Mouse (Mus musculus): ENCODE data around the gene Gpr18.

Gene Gpr18

DNA sequence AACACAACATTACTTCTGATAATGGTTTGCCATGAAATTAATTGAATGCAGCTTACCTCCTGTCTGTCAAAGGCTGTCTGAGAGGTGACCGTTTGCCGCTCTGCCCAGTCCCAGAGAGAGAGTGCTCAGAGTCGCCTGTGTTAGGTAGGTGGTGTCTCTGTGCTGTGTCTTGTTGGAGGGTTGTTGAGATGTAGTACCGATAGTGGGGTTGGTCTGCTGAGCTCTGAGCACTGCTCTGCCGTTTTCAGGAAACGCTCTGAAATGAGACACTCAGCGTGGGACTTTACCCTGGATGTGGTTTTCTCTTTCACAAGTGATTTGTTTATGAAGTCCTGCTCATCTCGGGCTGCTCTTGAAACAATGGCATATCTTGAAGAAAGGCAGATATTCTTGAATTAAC lies at the start of gene Gpr18:
Gene Gpr18, minus strand, starts transcription at position 161 of the 400 bp plus-strand sequence.
- DNase-seq (ENCODE audit: low read depth, low spot score) = no peak

GRCm38 (mm10) chr14:121964990-121965389 lies 49.4 kb upstream of the Gpr18 start, which contains the start of gene Gpr183:
Gene Gpr183, minus strand, starts transcription at chr14:121965195.
- no peak for DNase-seq (ENCODE audit: low read depth, low spot score)

DNA sequence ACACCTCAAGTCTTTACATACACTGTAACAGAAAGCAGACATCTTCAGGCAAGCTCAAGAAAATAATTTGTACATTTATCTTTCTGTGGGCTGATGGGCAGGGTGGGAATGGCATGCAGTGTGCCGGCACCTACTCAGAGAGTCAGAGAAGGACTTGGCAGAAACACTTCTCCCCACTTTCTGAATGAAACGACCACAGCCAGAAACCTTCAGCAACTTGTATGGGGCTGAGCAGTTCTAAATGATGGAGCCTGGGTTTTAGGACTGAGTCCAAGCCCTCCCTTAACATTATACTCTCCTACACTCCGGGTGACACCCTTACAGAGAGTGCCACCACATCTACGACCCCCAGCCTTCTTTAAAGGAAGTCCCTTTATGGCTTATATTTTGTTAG lies 48.4 kb upstream of the Gpr18 start:
- no peak for DNase-seq (ENCODE audit: low read depth, low spot score)

DNA sequence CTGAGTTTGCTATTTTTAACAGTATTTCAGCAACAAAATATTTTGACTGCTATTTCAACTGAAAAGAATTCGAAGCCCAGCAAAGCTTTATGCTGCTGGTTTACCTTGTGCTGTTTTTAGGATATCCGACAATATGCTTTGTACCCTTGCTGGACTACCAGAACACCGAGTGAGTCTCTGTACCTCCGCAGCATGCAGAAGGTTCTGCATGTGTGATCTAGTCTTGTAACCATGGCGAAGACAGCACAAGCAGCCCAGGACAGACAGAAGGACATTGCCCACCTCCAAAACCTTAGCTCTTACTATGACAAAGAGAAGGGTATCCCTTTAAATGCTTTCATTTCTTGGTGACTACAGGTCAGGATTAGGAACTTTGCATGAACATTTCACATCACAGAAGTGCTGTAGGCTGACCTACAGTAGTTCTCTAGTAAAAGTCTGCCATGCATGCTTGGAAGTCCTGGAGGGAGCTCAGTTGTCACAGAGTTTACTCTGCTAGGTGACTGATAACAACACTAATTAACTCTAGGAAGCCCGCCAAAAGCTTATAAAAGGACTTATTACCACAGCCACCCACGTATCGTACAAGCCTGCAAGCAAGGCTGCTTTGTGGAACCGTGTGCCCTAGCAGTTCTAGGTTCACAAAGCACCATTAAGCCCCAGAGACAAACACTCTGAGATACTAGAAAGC lies 47.8 kb upstream of the Gpr18 start:
- DNase-seq (ENCODE audit: low read depth, low spot score) = no peak

DNA sequence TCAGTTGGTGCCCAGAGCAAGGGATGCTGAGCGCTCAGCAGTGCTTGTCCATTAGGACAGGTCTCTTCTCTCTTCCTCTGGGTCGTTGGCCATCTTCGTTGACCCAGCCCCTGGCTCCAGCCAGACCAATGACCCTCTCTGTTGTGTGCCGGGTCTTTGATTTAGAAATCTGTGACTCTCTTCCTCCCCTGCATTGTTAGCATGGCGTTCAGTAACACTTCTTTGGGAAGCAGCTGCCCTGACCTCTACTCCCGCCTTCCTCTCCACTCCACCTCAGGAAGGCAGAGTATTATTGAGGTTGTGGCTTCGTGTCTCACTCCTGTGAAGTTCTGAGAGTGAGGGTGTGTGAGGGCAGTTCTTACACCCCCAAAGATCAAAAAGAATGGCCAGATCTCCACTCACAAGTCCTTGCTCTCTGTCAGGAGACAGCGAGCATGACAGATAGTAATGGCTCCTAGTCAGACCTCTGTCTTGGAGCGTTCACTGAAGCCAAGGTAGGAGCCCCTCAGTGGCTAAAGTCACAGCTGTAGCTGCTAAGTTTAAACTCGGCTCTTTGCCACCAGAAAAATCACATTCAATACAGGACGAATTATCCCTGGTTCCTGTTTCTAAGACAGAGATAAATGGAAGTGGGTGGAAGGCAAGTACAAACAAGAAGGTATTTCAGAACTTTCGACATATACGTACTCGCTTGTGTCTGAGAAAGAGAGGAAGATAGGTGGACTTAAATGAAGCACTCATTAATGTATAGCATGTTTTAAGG lies 46.7 kb upstream of the Gpr18 start:
- no peak for DNase-seq (ENCODE audit: low read depth, low spot score)

- no peak for DNase-seq (ENCODE audit: low read depth, low spot score)
Measured at GRCm38 (mm10) chr14:121961496-121962127, 46.0 kb upstream of the Gpr18 start.

DNA sequence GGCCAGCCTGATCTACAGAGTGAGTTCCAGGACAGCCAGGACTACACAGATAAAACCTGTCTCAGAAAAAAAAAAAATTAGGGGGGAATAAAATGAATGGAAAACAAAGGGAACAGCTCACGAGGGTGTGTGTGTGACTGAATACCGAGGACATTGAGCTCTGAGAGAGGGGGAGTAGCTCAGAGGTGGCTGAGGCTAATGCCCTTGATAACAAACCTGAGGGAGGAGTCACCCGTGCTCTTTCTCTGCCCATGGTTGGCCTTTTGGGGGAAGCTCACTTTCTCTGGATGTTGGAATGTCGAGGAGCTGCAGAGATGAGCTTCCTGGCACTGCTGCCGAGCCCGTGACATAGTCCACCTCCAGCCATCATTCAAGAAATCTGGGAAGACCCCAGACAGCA lies 45.4 kb upstream of the Gpr18 start:
- peak; percentile 18 for DNase-seq (ENCODE audit: low read depth, low spot score)

GRCm38 (mm10) chr14:121960531-121960930 lies 45.0 kb upstream of the Gpr18 start:
- no peak for DNase-seq (ENCODE audit: low read depth, low spot score)

DNA sequence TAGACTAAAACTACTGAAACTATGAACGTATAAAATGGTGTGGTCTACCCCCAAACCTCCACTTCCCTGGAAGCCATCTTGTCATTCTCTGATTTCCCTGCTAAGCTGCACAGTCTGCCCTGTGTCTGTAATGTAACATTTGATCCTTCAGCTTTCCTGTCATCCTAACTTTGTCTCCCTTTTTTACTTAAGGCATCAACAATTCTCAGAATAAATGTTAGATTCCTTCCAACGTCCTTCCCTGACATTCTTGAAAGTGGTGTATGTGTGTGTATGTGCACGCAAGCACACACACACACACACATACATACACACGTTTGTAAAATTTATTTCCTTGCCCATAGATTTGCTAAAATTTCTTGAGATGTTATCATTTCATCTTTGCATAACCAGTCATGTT lies 44.5 kb upstream of the Gpr18 start:
- DNase-seq (ENCODE audit: low read depth, low spot score) = no peak

GRCm38 (mm10) chr14:121959538-121959980 lies 44.0 kb upstream of the Gpr18 start:
- no peak for DNase-seq (ENCODE audit: low read depth, low spot score)

- DNase-seq (ENCODE audit: low read depth, low spot score) = no peak
Measured at GRCm38 (mm10) chr14:121958751-121959537, 43.4 kb upstream of the Gpr18 start.

GRCm38 (mm10) chr14:121958041-121958750 lies 42.6 kb upstream of the Gpr18 start:
- DNase-seq (ENCODE audit: low read depth, low spot score) = no peak

GRCm38 (mm10) chr14:121957176-121957871 lies 41.7 kb upstream of the Gpr18 start:
- no peak for DNase-seq (ENCODE audit: low read depth, low spot score)

DNA sequence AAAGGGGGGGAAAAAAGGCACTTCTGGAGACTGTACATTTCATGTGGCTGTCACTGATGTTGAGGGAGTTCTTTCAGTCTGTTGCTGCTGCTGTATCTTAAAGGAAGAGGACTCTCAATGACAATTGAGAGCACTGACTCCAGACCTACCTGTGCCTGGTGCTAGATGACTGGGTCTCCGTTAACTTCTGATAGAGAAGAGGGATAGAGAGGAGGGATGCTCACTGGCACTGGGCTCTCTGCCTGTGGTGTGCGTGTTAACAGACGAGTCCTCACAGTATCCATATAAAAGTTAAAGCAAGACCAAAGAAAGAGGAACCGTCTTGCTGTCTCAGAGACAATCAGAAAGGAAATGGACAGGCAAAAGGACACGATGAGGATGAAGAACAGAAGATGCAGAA lies 40.7 kb upstream of the Gpr18 start:
- DNase-seq (ENCODE audit: low read depth, low spot score) = no peak

GRCm38 (mm10) chr14:121955176-121955795 lies 39.7 kb upstream of the Gpr18 start:
- no peak for DNase-seq (ENCODE audit: low read depth, low spot score)

DNA sequence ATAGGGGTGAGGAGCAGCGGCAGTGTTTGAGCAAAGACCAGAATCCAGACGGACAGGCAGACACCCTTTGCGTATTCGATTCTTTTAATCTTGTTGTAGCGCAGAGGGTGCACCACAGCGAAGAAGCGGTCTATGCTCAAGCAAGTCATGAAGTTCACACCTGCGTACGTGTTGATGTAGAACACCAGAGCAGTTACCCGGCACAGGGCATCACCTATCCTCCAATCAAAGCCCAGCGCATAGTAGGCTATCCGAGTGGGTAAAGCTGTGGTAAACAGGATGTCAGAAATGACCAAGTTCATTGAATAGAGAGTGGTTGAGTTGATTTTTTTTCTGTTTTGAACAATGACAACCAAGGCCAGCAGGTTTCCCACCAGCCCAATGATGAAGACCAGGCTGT lies 39.0 kb upstream of the Gpr18 start:
- no peak for DNase-seq (ENCODE audit: low read depth, low spot score)

DNA sequence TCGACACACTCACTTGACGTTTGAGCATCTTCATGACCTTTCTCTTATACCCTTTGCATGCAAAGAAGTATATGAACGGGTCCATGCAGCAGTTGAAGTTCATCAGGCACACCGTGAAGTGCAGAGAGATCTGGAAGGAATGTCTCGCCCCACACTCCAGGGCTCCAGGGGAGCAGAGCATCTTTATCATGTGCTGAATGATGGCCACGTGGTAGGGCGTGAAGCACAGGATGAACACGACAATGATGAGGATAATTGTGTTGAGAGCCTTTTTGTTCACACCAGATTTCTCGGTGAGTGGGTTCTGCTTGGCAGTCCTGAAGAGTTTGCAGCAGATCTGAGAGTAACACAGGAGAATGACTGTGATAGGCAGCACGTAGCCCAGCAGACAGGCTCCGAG lies 38.5 kb upstream of the Gpr18 start:
- DNase-seq (ENCODE audit: low read depth, low spot score) = peak; percentile 13

DNA sequence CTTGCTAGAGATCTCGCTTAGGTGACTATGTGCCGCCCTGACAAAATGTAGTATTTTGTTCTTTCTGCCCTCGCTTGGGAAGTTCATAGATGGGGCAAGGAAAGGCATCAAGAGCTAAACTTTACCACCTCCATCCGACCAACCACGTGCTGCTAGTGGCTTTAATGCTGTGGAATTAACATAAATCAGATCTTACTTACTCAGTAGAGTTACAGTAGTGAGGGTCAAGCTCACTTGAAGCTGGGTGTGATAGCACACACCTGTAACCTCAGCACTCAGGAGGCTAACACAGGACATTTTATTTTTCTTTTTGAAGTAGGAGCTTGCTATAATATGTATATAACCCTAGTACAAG lies 36.4 kb upstream of the Gpr18 start:
- DNase-seq (ENCODE audit: low read depth, low spot score) = no peak

DNA sequence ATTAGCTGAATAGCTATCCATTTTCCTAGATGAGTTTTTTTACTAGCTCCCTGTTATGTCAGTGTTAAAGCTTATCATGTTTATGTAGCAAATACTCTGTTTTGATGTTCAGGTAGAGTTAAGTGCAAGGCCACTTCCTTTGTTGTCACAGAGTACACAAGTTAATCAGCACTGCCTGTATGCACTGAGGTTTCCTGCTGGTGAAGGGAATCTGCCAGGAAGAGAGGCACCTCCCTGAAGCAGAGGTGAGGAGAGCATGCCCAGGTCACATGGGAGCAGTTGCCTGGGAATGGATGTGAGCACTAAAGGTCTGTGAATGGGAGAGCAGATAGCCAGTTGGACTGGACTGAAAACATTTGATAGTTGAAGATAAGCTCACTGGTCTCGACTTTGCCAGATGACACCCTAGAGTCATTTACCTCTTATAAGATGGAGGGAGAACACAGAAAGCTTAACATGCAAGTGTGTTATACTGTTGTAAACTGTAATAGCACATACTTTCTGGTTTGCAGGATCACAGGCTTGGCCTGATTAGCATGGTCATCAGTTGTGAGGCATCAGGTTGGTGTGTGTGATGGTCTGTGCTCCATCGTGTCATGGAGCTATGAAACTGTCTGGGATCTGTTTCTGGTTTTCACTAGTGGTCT lies 35.9 kb upstream of the Gpr18 start:
- DNase-seq (ENCODE audit: low read depth, low spot score) = no peak

GRCm38 (mm10) chr14:121949897-121950296 lies 34.3 kb upstream of the Gpr18 start:
- no peak for DNase-seq (ENCODE audit: low read depth, low spot score)

All from R1 (cell line).